Mouse (Mus musculus): ENCODE measurements at regions not wholly inside any gene's neighbourhood (a gene's known extent, or its start where the extent isn't known, plus 50 kb on each side); places are given as distances from the start of the nearest gene placed in this dataset.

DNA sequence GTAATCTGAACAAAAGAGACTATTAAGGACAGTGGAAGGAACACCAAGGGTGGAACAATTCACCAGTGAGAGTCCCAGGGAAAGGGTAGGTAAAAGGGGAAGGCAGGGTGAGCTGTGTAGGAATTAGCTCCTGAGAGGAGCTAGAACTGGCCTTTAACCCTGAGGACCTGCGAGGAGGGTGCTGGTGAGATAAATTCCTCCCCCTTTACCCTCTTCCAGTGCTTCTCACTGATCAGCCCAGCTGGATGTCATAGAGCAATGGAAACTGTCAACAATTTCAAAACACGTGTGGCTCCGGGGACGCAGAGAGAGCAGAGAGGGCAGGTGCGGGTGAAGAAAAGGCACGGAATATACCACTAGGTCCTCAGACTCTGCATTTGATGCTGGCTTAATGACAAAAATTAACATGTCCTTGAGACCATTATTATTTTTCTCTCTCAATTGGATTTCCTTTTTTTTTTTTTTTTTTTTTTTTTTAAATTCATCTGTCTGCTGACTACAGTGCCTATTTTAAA, 107.7 kb upstream of the Spats2l start:
- no peak for DNase-seq

DNA sequence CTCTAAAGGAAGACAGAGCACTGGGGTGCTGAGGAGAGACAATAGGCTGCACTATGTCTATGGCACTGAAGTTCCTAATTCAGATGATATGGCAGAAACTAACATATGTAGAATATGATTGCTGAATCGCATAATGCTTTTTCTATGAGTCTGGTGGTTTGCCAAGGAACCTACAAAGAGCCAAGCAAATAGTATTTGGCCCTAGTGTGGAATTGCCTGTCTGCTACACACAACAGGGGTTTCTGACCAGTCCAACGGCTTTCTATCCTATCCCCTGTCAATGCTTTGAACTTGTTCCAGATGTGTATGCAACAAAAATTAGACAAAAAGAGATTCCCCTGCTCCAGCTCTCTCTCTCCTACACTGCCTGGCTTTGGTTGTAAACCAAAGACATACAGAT, 100.5 kb upstream of the Spats2l start:
- DNase-seq, result no peak

DNA sequence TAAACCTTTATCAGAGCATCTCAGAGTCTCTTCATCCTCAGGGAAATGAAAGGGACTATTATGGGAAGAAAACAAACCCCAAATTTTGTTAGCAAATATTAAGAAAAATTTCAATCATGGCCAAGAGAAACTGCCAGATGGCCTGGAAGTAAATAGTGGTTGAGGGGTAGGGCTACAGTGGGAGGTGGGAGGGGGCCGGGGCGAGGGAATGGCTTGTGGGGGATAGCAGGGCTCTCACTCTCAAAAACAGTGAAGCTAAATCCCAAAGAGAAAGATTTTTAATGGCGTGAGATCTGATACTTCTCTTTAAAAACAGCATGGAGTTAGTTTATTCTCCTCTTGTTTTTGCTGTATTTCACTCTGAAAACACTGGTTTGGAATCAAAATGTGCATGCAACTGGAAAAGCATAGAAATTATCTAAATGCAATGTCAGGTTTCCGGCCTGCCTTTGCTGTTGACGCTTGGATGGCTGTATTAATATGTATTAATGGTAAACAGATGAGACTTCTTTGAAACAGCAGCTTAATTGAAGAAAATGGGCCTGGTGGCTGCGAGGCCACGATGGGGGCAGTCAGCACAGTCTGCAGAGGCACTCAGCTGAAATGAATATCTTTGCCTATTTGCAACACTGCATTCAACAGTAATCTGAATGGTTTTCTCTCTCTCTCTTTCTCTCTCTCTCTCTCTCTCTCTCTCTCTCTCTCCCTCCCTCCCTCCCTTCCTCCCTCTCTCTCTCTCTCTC, 99.8 kb upstream of the Spats2l start:
- no peak for DNase-seq

DNA sequence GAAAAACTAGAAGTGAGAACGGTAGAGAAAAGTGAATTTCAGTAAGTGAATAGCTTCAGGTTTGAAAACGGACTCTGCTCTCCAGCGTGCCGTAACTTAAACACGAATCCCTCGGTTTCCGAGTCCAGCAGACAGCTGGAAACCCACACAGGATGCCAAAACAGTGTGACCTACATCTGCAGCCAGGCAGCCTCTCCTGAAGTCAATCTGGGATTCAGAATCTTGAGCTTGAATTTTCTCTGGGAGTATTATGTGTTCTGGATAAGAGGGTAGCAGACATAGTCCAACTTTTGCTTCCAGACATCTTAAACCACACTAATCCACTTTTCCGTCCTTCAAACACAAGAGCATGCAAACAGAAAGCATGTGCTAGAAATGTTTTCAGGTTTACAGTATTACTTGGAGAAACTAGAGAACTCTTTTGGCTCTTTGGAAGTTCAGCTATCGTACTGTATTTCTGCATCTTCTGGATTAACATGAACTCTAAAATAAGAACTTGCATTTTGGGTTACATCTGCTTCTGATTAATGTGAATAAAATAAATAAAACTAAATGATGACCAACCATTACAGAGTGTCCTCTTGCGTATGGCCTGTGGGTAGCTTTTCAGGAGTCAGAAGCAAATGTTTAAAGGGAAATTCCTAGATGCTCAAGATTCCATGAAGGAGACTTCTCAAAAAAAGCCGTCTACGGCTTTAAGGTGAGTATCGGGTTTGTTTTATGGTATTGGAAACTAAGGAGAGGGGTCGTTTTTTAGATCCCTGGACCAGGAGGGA, 89.4 kb upstream of the Spats2l start:
- DNase-seq, result no peak

DNA sequence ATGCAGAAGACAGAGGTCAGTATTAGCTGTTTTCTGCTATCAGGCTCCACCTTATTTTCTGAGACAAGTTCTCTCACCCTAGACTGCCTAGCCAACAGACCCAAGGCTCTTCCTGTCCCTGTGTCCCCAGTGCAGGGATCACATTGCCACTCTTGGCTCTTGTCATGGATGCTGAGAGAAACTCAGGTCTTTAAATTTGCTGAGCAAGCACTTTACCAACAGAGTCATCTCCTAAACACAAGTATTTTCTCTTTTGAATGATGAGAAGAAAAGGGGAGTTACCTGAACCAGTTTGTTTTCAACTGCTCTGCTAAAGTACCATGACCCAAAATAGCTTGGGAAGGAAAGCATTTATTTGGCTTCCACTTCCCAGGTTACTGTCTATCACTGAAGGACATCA, 84.7 kb upstream of the Spats2l start:
- no peak for DNase-seq

DNA sequence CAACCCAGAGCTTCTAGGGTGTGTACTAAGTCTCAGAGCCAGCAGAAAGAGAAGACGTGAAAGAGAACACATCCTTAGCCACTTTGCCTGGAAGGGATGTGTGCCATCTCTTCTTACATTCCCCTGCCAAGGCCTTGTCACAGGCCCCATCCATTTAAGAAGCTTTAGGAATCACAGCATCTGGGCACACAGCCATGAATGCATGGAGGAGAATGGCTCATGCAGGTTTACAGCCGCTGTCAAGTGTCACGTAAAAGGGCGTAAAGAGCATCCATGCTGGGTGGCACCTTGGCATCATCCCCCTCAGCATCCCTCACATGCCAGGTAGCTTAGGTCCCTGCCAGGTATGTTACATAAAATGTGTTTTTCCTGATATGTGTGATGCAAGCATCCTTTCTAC, 66.1 kb upstream of the Spats2l start:
- DNase-seq, result no peak

DNA sequence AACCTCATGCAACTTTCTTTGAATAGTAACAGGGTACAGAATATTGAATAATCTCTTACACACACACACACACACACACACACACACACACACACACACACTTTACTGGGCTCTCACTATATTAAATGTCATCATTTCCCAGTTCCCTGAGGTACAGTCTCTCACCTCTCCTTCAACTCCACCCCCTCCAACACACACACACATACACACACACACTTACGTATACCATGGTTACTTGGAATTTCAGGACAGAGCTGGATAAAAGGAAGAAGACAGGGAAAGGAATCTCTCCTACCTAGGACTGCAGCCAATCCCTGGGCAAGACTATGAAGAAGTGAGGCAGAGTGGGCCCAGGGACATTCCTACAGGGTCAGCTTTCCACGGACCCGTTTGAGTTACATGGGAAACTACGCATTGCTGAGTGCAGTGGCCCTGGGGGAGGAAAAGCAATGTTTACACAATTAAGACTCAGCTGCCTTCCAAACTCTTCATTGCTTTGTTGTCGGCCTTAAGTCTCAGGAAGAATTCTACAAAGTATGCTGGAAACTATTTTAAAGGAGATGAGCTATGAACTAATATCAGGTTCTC, 61.0 kb upstream of the Spats2l start:
- DNase-seq, result no peak

DNA sequence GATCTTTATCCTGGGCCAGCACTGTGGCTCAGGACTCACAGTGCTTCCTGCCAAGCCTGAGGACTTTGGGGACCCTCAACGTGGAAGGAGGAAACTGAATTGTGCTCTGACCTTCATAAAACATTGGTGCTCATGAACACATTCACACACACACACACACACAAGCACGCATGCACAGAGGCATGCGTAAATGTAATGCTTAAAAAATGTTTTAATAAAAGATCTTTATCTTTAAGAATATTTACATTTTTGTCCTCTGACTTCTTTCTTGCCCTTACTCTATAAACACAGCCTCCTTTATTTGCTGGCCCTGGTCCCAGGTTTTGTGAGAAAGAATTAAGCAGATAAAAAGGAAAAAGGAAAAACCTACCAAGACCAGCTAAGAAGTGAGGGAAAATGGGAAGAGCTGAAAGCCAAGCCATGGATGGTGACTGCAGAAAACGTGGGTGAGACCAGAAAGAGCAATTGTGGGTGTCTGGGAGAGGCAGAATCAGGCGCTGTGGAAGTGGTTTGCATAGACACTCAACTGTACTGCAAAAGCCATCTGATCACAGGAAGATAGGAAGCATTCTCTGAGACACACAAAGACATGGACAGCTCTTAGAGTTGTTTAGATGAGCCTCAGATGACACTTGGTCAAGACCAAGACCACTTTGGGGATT, 56.7 kb upstream of the Spats2l start:
- no peak for DNase-seq

DNA sequence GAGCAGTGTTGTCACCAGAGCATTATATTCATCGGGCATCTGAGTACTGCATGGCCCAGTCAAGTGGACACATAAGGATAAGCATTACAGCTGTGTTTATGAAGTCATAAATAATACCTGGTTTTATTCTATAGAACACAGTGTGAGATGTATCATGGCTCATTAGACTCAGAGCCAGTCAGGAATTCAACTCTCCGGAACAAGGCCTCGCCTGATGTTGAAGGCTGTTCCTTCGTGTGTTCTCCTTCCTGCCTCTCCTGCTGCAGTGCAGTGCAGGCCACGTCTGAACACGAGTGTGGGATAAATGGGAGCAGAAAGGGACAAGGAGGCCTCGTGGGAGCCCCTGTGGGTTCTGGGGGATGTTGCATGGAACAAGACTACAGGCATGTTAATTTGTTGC, 55.6 kb upstream of the Spats2l start:
- no peak for DNase-seq
